Mouse (Mus musculus): ENCODE measurements around the gene Col6a6.

The Col6a6 gene

DNA sequence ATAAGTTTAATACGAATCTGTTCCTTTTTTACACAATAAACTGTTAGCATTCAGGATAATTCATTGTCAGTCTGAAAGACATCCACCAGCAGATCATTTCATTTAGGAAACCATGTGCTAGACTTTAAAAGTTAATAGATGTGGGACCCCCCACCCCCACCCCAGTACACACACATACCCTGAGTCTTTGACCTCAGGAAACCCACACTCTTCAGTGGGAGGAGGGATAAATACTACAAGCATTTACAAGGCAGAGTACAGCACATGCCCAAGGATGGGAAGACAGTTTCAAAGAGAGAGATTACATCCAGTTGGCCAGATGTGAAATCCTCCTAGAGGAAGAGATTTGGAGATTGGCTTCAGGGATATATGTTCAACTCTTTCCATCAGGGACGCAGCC, 87.5 kb downstream of the Col6a6 start:
- DNase-seq (ENCODE audit: inconsistent age in 2 of 2, low spot score in 1 of 2), result no peak

DNA sequence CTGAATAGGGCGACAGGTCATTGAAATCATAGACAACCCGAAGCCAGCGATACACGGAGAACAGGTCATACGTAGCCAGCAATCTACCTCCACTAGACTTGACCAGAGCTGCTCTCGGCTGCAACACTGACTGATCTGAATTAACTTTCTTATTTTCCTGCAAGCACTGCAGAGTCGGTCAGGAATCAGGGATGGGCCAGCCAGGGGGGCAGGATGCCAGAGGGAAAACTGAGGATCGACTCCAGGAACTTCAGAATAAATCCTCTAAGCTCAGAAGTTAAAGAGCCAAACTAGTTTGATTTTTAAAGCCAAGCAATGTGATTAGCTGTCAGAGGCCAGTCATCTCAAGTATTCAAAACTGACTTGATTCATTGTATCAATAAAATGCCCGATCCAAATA, 88.5 kb downstream of the Col6a6 start:
- DNase-seq (ENCODE audit: inconsistent age in 2 of 2, low spot score in 1 of 2), result no peak

DNA sequence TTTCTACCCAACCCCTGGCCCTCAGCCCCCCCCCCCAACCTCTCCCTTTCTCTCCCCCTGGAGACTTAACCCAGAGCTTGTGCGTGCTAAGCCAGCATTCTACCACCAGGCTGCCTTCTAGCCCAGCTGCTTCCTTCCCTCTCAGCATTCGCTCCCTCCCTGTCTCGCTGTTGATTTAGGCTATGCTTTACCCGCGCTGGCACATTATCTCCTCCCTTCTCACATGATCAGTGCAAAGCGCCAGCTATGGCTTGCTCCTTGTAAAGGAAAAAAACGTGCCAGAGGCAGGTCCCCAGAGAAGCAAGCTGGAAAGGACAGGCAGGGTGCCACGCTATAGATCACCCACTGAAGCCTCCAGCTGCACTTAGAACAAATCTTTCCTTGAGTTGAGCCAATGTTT, 90.5 kb downstream of the Col6a6 start:
- peak in 1 of 2 experiments; percentile 31 for DNase-seq (ENCODE audit: inconsistent age in 2 of 2, low spot score in 1 of 2)

DNA sequence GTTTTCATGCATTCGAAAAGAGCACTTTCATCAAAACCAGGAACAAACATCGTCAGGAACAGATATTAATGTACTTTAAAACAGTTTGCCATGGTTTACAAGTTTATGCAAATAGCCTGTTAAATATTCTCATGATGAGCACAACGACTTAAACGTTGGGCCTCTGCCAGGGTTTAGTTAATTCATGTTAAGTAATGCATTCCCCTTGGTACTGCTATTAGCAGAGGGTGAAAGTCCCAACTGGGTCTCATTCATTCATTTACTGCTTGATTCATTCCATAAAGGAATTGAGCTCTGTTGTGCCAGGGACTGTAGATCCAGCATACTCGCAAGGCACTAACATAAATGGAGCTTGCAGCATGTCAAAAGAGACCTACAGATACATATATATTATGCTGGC, 92.8 kb downstream of the Col6a6 start:
- no peak for DNase-seq (ENCODE audit: inconsistent age in 2 of 2, low spot score in 1 of 2)

- DNase-seq (ENCODE audit: inconsistent age in 2 of 2, low spot score in 1 of 2), result peak; percentile 25 to 65
These were observed 93.3 kb downstream of the Col6a6 start for GRCm38 (mm10) chr9:105734651-105735050.

- DNase-seq (ENCODE audit: inconsistent age in 2 of 2, low spot score in 1 of 2), result no peak
These were observed 96.0 kb downstream of the Col6a6 start for GRCm38 (mm10) chr9:105731976-105732375.

DNA sequence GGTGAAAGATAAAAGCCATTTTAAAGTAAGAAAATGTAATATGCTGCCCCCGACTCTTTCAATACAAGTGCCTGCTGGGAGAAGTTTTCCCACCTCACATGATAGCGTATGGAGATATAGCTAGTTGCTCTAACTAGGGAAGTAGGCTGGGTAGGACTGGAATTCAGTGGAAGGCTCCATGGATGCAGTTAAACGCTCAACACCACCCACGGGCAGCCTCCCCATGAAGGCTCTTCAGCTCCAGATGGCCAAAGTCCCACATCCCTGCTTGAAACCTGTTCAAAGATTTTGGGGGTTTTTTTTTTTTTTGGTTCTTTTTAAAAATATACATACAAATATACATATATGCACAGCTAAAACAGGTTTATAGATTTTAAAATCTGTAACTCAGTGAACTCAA, 107.5 kb downstream of the Col6a6 start:
- no peak for DNase-seq (ENCODE audit: inconsistent age in 2 of 2, low spot score in 1 of 2)

DNA sequence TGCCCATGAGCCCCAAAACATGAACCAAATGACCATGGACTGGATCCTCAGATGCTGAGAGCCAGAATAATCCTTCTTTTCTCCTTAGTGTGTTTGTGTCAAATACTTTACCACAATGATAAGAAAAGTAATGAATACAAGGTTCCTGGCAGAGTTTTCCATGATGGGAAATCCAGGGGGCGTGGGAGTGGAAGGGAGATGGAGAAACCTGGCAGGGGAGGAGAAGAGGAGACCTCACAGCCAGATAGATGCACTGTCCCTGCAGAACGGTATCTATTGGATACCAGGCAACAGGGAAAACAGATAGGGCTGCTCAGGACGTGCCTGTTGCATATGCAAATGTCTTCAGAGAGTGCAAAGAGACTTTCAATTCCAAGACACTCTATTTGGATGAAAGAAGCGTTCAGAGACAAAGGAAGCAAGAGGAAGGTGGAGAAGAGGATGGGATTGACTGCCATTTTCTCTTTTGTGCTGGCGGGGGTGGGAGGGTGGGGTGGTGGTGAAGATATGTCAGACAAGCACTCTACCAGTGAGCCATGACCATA, 108.0 kb downstream of the Col6a6 start:
- no peak for DNase-seq (ENCODE audit: inconsistent age in 2 of 2, low spot score in 1 of 2)

DNA sequence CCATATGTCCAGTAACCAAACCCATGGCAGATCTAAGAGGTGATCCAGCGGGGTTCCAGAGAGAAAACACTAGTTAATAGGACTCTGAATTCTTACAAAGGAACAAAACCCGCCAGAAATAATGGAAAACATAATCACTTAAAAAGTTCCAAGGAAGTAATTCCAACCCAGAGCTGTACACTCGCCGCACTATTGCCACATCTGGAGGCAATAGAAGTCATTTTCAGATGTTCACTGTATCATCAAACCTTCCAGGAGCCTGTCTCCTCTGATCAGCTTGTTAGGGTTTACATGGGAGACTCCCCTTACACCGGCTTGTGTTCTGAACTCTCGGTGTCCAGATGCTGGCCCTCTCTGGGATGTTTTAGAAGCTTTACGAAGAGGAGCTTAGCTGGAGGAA, 108.6 kb downstream of the Col6a6 start:
- no peak for DNase-seq (ENCODE audit: inconsistent age in 2 of 2, low spot score in 1 of 2)

GRCm38 (mm10) chr9:105712049-105712448, 115.9 kb downstream of the Col6a6 start:
- no peak for DNase-seq (ENCODE audit: inconsistent age in 2 of 2, low spot score in 1 of 2)

DNA sequence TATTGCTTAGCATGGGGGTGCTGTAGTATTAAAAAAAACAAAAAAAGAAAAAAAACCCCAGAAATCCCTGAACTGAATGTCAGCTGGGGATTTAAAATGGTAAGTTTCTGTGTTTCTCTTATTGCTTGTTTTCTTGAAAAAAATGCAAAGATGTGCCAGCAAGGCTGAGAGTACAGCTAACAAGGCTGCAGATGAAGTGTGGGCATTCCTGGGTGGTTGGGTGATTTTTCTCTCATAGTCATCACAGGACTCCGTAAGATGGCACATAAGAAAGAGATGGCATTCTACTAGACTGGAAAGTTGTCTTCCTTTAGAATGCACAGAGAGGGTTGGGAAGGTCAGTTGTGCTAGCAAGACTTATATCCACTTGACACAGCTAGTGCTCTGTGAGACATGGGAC, 122.9 kb downstream of the Col6a6 start:
- no peak for DNase-seq (ENCODE audit: inconsistent age in 2 of 2, low spot score in 1 of 2)

DNA sequence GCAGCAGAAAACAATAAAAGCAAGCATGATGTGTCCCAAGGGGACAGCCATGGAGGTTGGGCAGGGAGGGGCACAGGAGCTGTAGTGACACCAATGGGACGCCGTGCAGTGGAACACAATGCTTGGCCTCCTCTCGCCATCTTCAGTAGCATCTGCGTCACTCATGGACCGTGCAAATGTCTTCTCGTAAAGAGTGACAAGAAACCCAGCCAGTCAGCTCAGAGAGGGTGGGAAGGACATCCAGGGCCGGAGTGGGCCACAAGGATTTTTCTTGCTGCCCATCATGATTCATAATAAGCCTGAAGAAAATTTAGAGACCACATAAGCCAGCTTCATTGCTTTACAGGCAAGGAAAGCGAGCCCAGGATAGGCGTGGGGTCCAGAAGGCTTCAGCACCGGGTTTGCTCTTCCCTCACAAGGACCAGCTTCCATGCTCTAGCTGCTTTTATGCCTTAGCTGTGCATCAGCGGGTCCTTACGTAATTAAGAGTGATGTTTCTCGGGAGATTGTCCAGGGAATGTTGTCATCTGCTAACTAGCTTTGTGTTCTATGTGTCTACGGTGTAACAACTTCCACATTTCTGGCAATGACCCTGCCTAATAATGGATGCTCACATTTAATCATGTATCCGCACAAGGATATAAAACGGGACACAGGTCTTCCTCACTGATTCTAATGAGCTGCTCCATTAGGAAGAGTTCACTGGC, 123.6 kb downstream of the Col6a6 start:
- DNase-seq (ENCODE audit: inconsistent age in 2 of 2, low spot score in 1 of 2), result no peak

GRCm38 (mm10) chr9:105701966-105702365, 126.0 kb downstream of the Col6a6 start:
- DNase-seq (ENCODE audit: inconsistent age in 2 of 2, low spot score in 1 of 2), result no peak

DNA sequence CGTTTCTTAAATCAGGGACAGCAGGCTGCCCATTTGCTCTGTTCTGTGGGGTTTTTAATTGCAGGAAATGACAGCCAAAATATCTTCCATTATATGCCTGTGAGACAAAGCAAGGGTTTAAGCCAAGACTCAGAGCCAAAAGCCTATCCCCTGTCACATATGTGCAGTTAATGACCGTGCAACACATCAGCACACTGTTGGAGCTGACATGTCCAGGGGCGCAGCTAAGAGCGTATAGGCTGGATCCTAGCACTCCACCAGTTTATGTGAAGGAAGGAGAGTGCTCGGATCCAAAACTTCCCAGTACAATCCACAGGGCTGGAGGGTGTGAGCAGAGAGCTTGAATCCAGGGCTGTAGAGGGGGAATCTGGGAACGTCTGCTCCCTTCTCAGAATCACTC, 127.3 kb downstream of the Col6a6 start:
- no peak for DNase-seq (ENCODE audit: inconsistent age in 2 of 2, low spot score in 1 of 2)

- peak; percentile 28 to 63 for DNase-seq (ENCODE audit: inconsistent age in 2 of 2, low spot score in 1 of 2)
These were observed 130.1 kb downstream of the Col6a6 start for GRCm38 (mm10) chr9:105697764-105698396.

DNA sequence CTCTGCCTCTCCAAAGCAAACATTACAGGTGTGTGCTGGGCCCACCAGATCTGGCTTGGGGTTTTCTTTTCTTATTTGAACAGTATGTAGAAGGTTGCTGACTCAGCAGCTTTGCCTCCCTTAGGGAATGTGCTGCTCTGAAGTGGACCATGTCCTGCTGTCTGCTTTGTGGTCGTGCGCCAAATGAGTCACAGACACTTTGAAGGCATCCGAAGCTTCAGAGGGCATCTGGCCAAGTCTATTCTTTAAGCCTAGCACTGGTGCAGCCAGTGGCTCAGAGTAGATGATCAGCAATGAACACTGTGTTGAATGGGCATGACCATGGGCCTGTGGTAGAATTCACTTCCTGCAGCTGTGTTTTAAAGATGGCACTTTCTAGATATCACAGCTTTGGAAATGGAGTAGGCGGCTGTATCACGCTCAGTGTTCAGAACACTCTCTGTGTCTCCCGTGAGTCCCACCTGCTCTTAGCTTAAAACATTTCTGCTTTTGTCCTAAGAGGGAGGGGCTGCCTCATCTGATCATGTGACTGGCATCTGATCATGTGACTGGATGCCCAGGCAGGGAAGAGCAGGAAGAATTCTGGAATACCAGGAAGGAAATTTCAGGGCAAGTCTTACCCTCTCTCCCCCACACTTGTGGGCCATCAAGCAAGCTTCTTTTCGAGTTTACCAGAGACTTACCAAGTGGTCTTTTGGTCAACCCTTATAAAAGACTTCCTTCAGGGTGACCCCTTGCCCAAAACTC, 131.0 kb downstream of the Col6a6 start:
- DNase-seq (ENCODE audit: inconsistent age in 2 of 2, low spot score in 1 of 2), result peak; percentile 42 to 70

DNA sequence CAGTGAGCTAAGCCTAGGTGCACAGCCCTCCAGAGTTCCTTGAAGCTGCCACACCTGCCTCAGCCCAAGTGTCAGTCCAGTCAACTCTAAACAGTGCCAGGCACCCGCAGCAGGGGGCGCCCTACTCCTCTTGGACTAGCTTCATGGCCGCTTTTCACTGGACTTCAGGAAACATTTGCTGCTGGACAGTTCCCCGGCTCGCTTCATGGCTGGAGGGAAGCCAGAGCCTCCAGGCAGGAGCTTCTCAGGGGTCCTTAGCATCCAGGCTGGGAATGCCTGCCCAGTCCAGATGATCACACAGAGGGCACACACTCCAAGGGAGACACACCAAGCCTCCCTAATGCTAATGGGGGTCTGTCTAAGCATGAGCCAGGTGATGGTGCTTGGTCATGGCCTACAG, 134.1 kb downstream of the Col6a6 start:
- DNase-seq (ENCODE audit: inconsistent age in 2 of 2, low spot score in 1 of 2), result peak; percentile 81 to 95

DNA sequence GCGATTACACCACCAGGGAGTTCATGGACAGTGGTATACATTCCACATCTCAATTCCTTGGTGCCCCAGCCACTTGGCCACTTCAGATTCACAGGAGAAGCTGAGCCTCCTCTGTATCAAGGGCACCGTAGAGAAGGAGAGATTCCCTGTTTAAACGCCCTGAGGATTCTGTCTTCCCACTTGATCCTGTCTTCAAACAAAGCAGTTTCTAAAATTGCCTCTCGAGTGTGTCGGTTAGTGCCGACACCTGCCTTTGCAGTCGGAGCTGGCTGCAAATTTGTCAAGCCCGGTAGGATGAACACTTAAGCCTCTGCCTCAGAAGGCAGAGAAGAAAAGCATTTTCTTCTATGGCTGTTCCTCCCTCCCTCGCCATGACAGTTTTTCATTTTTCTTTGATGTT, 134.9 kb downstream of the Col6a6 start:
- DNase-seq (ENCODE audit: inconsistent age in 2 of 2, low spot score in 1 of 2), result no peak

DNA sequence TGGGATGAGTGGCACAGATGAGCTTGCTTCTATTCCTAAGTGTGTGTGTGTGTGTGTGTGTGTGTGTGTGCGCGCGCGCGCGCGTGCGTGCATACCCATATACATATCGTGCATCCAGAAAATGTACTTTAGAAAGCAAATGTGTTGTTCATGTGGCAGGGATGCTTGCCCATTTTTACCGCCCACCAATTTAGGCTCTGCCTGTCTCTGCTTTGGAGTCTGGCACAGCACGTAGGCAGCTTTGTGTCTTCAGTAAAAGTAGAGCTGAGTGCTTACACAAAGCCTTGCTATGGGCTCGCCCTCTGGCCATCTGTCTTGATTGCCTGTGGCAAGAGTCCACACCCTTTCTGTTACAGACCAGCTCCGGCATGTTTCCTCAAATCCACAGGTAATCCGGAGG, 135.5 kb downstream of the Col6a6 start:
- DNase-seq (ENCODE audit: inconsistent age in 2 of 2, low spot score in 1 of 2), result no peak

- DNase-seq (ENCODE audit: inconsistent age in 2 of 2, low spot score in 1 of 2), result no peak
These were observed 138.5 kb downstream of the Col6a6 start for GRCm38 (mm10) chr9:105689485-105689884.

DNA sequence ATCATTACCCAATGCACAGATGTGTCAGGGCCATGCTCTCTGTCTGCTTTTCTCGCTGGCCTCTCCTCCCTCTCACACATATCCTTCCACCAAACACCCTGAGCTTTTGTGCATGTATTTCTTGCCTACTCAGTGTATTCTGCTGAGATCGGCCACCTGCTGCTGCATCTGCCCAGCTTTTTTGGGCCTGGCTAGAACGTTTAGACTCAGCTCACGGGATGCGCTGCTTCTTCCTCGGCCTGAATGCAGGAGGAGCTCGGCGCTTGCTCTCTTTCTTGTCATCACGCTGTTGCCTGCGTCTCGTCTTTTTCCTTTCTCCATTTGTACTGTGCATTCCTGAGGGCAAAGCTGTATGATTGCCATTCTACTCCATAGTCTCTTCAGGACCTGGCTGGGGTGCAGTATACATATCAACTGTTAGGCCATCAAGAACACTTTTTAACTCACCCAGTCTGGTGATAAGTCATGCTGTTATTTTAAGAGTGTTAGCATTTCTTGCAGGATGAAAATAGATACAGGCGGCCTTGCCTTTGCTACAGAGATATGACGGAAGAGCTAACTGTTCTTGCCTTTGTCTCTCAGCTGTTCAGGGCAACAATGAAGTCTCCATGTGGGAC, 143.3 kb downstream of the Col6a6 start:
- no peak for DNase-seq (ENCODE audit: inconsistent age in 2 of 2, low spot score in 1 of 2)
